Comparison of ENCODE assay signal across 22 mouse cellular contexts in genomic region chr8:42183288-42183878, GRCm38 (mm10).
"Had no signal": no experiment of that assay in that cellular context is flagged by ENCODE, and none has a peak within 500 bp of the region (broad histone marks: within the 10 kb centered on the region; RNA-seq: fewer than 3 reads in every experiment).

No protein-coding gene starts in this region.

- H3K9me3 ChIP-seq: intestine, embryonic 15.5 days; kidney, embryonic 15.5 days; limb, embryonic 10.5 days; limb, embryonic 13.5 days had no signal

- H3K27ac ChIP-seq: intestine, embryonic 15.5 days; kidney, embryonic 15.5 days; layer of hippocampus, adult 2 months; limb, embryonic 10.5 days; limb, embryonic 13.5 days; liver, embryonic 14.5 days; stomach, postnatal 0 days had no signal

- DNase-seq: kidney, adult 11 months; kidney, adult 8-10 months; kidney, postnatal 14 days; kidney, postnatal 4 days; layer of hippocampus, adult 9-11 months; liver, postnatal 0 days; midbrain, embryonic 14.5 days; right cerebral cortex, adult 18-20 months; right cerebral cortex, postnatal 14 days; right cerebral cortex, postnatal 4 days; thymus, adult 2 months; thymus, postnatal 14 days; thymus, postnatal 4 days had no signal

- H3K36me3 ChIP-seq: intestine, embryonic 15.5 days; kidney, embryonic 15.5 days; limb, embryonic 10.5 days; limb, embryonic 13.5 days had no signal

- H3K4me1 ChIP-seq: intestine, embryonic 15.5 days; kidney, embryonic 15.5 days; limb, embryonic 10.5 days; limb, embryonic 13.5 days had no signal

- H3K27me3 ChIP-seq: intestine, embryonic 15.5 days; kidney, embryonic 15.5 days; limb, embryonic 13.5 days had no signal

- ATAC-seq: intestine, embryonic 15.5 days; liver, postnatal 0 days had no signal

- H3K4me3 ChIP-seq: intestine, embryonic 15.5 days; kidney, embryonic 15.5 days; layer of hippocampus, adult 2 months; limb, embryonic 10.5 days; limb, embryonic 13.5 days had no signal

- H3K4me2 ChIP-seq: intestine, embryonic 15.5 days; kidney, embryonic 15.5 days; limb, embryonic 13.5 days; liver, embryonic 11.5 days; midbrain, embryonic 11.5 days had no signal

- H3K9ac ChIP-seq: intestine, embryonic 15.5 days; kidney, embryonic 15.5 days; limb, embryonic 13.5 days; liver, embryonic 14.5 days; liver, postnatal 0 days had no signal
